Mouse (Mus musculus) erythroblast, embryonic 14.5 days (primary cell): Measurements from ENCODE around the gene Hebp1. TPM values are rescaled to one million over a fixed set of nuclear protein-coding genes. Genes with fewer than 3 reads are reported as not detected.

ENCODE experiments used
- H3K27me3 ChIP-seq: 2 replicates; pipeline ENCODE4 v1.6.1; 2012; ENCODE audit warnings: inconsistent platforms; ENCODE audit not compliant: control insufficient read depth
- H3K36me3 ChIP-seq: 2 replicates; pipeline ENCODE4 v1.6.1; 2012; ENCODE audit warnings: mild to moderate bottlenecking, inconsistent platforms; ENCODE audit not compliant: control insufficient read depth
- H3K4me1 ChIP-seq: 2 replicates; pipeline ENCODE4 v1.6.1; 2012; ENCODE audit warnings: inconsistent platforms; ENCODE audit not compliant: control insufficient read depth
- H3K4me3 ChIP-seq: replicated peaks from 2 replicates; pipeline ENCODE3; 2012; ENCODE audit warnings: moderate library complexity, mild to moderate bottlenecking, inconsistent platforms
- H3K9me3 ChIP-seq: 2 replicates; pipeline ENCODE4 v1.6.1; 2012; ENCODE audit warnings: low read length, inconsistent platforms, mixed read lengths; ENCODE audit not compliant: control insufficient read depth
- GATA1 ChIP-seq: IDR thresholded peaks from 2 replicates; pipeline ENCODE4 v1.6.1; 2012; ENCODE audit warnings: low read length, inconsistent platforms, mixed read lengths
- TAL1 ChIP-seq: IDR thresholded peaks from 3 replicates; pipeline ENCODE4 v1.6.1; 2012; ENCODE audit warnings: low read length, inconsistent platforms, mixed read lengths
- polyA plus RNA-seq: library from polyadenylated mRNA; stranded (reverse); fragments of >175 nt; gene quantifications from 2 replicates; pipeline ENCODE4 v1.2.3, GENCODE M21; 2012

The Hebp1 gene
- polyA plus RNA-seq, 1 experiment = 15.1 TPM

GRCm38 (mm10) chr6:135200122-135200957 is 2.5 kb upstream of the Hebp1 start:
- H3K36me3 ChIP-seq = peaks cover 46% of the 10 kb centered on the region
- peaks cover 83% of the 10 kb centered on the region for H3K4me1 ChIP-seq
- no peaks in the 10 kb centered on the region for H3K27me3 ChIP-seq
- no peaks in the 10 kb centered on the region for H3K9me3 ChIP-seq
- H3K4me3 ChIP-seq = peak overlapping the region; percentile 99
- TF ChIP-seq GATA1 (no peak), TAL1 (no peak)

GRCm38 (mm10) chr6:135198726-135199125 is 904 bp upstream of the Hebp1 start:
- no peaks in the 10 kb centered on the region for H3K27me3 ChIP-seq
- TF ChIP-seq TAL1 = no peak
- TF ChIP-seq GATA1 = no peak
- H3K4me3 ChIP-seq = peak overlapping the region; percentile 99
- H3K9me3 ChIP-seq = no peaks in the 10 kb centered on the region
- H3K4me1 ChIP-seq = peaks cover 84% of the 10 kb centered on the region
- H3K36me3 ChIP-seq = peaks cover 40% of the 10 kb centered on the region

GRCm38 (mm10) chr6:135197446-135197845 is 376 bp downstream of the Hebp1 start:
- TF ChIP-seq TAL1 (no peak), GATA1 (no peak)
- H3K4me3 ChIP-seq = peak overlapping the region; percentile 99
- H3K4me1 ChIP-seq = peaks cover 82% of the 10 kb centered on the region
- H3K27me3 ChIP-seq = no peaks in the 10 kb centered on the region
- no peaks in the 10 kb centered on the region for H3K9me3 ChIP-seq
- H3K36me3 ChIP-seq = peaks cover 32% of the 10 kb centered on the region

- TF ChIP-seq GATA1 (peak; percentile 78), TAL1 (peak; percentile 89)
- H3K9me3 ChIP-seq = no peaks in the 10 kb centered on the region
- peaks cover 24% of the 10 kb centered on the region for H3K36me3 ChIP-seq
- H3K4me3 ChIP-seq = peak overlapping the region; percentile 99
- no peaks in the 10 kb centered on the region for H3K27me3 ChIP-seq
- peaks cover 74% of the 10 kb centered on the region for H3K4me1 ChIP-seq
Observed at GRCm38 (mm10) chr6:135196707-135197106, 1.1 kb downstream of the Hebp1 start.

- no peak for TF ChIP-seq GATA1
- TF ChIP-seq TAL1 = no peak
Observed at GRCm38 (mm10) chr6:135194907-135195306, 2.9 kb downstream of the Hebp1 start.

GRCm38 (mm10) chr6:135193733-135194132 is 4.1 kb downstream of the Hebp1 start:
- no peak overlapping the region for H3K4me3 ChIP-seq
- peaks cover 62% of the 10 kb centered on the region for H3K4me1 ChIP-seq
- no peaks in the 10 kb centered on the region for H3K27me3 ChIP-seq
- no peak for TF ChIP-seq TAL1
- TF ChIP-seq GATA1 = no peak
- H3K36me3 ChIP-seq = no peaks in the 10 kb centered on the region
- no peaks in the 10 kb centered on the region for H3K9me3 ChIP-seq

More at GRCm38 (mm10) chr6:135194907-135195306, 2.9 kb downstream of the Hebp1 start:
- H3K4me3 ChIP-seq = no peak overlapping the region
- H3K4me1 ChIP-seq = peaks cover 66% of the 10 kb centered on the region
- H3K27me3 ChIP-seq = no peaks in the 10 kb centered on the region
- H3K9me3 ChIP-seq = no peaks in the 10 kb centered on the region
- peaks cover 6% of the 10 kb centered on the region for H3K36me3 ChIP-seq

GRCm38 (mm10) chr6:135192993-135193392 is 4.8 kb downstream of the Hebp1 start:
- peaks cover 67% of the 10 kb centered on the region for H3K4me1 ChIP-seq
- no peaks in the 10 kb centered on the region for H3K27me3 ChIP-seq
- H3K36me3 ChIP-seq = no peaks in the 10 kb centered on the region
- TF ChIP-seq GATA1 (no peak), TAL1 (no peak)
- no peak overlapping the region for H3K4me3 ChIP-seq
- no peaks in the 10 kb centered on the region for H3K9me3 ChIP-seq

- Histone ChIP-seq H3K9me3 (no peaks in the 10 kb centered on the region), H3K4me1 (peaks cover 57% of the 10 kb centered on the region), H3K27me3 (no peaks in the 10 kb centered on the region), H3K4me3 (no peak overlapping the region), H3K36me3 (no peaks in the 10 kb centered on the region)
- TF ChIP-seq TAL1 (no peak), GATA1 (no peak)
Observed at GRCm38 (mm10) chr6:135191906-135192305, 5.9 kb downstream of the Hebp1 start.

GRCm38 (mm10) chr6:135190122-135190521 is 7.7 kb downstream of the Hebp1 start:
- H3K27me3 ChIP-seq = no peaks in the 10 kb centered on the region
- H3K4me1 ChIP-seq = peaks cover 40% of the 10 kb centered on the region
- no peaks in the 10 kb centered on the region for H3K9me3 ChIP-seq
- no peaks in the 10 kb centered on the region for H3K36me3 ChIP-seq
- no peak overlapping the region for H3K4me3 ChIP-seq
- TF ChIP-seq TAL1 (no peak), GATA1 (no peak)

GRCm38 (mm10) chr6:135188629-135189028 is 9.2 kb downstream of the Hebp1 start:
- Histone ChIP-seq H3K36me3 (no peaks in the 10 kb centered on the region), H3K4me3 (no peak overlapping the region), H3K27me3 (no peaks in the 10 kb centered on the region; the same call in 1 of the 2 replicates), H3K4me1 (peaks cover 28% of the 10 kb centered on the region), H3K9me3 (no peaks in the 10 kb centered on the region)
- TF ChIP-seq TAL1 (no peak), GATA1 (no peak)
